Mouse (Mus musculus): Measurements from ENCODE around the gene Sin3a.

The Sin3a gene

GRCm38 (mm10) chr9:57166173-57166572 is 94.3 kb downstream of the Sin3a start:
- no peak for DNase-seq (ENCODE audit: low read depth, low spot score)

GRCm38 (mm10) chr9:57168411-57168810 is 96.6 kb downstream of the Sin3a start:
- no peak for DNase-seq (ENCODE audit: low read depth, low spot score)
